Mouse (Mus musculus): Measurements from ENCODE around the gene Pbrm1. TPM values are rescaled to one million over a fixed set of nuclear protein-coding genes. Genes with fewer than 3 reads are reported as not detected.

Gene Pbrm1
- polyA plus RNA-seq, 2 experiments from 2014 or later, result 40.1 to 46.0 TPM

DNA sequence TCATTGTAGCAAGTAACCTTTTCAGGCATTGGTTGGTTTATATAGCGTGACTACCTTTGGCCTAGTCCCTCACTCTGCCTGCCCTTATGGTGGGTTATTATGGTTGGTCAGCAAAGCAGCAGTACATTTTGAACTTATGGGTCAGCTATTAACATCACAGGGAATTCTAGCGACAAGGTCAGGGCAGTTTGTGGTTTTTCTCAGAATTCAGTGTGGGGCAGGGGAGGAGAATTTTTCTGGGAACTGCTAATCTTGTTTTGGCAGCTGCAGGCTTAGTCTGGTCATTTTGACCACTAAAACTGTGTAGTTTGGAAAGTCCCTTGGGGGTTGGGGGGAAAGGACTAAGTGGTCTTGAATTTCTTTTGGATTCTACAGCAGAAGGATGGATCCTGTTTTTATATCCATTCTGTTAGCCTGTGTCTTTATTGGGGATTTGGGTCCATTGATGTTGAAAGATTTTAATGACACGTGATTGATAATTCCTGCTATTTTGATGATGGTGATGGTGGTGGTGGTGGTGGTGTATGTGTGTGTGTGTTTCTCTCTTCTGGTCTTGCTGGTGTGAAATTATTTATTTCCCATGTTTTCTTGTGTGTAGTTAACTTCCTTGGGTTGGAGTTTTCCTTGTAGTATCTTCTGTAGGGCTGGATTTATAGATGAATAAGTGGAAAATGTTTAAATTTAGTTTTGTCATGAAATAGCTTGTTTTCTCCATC, 60.5 kb downstream of the Pbrm1 start:
- no peak for ATAC-seq

- no peak for ATAC-seq
Observed at GRCm38 (mm10) chr14:31081147-31081546, 62.2 kb downstream of the Pbrm1 start.

- no peak for ATAC-seq
Observed at GRCm38 (mm10) chr14:31087433-31087832, 68.5 kb downstream of the Pbrm1 start.

- no peak for ATAC-seq
Observed at GRCm38 (mm10) chr14:31088515-31088914, 69.6 kb downstream of the Pbrm1 start.

DNA sequence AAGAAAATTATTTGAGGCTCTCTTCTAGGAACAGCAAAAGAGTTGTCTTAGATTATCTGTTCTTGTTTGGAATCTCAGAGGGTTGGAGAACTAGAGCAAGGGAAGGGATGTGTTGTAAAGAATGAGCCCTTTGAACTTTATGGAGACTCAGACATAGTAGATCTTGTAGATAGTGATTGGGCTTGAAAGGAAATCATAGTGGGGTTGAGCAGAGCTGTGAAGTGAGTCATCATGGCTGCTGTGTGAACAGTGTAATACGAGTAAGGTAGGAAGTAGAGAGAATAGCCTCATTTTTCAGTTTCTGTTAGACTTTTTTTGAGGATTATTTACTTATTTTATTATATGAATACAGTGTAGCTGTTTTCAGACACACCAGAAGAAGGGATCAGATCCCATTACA, 71.0 kb downstream of the Pbrm1 start:
- ATAC-seq, result peak; percentile 72

DNA sequence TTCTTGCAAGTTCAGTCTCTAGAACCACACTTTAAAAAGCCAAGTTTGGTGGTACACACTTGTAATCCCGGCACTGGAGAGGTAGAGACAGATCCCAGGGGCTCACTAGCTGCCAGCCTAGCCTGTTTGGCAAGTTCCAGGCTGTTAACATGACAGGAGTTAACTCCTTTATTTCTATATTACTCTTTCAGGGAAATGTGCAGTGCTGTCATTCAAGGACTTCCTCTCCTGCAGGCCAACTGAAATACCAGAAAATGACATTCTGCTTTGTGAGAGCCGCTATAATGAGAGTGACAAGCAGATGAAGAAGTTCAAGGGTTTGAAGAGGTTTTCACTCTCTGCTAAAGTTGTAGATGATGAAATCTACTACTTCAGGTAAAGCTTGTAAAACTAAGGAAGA, 86.2 kb downstream of the Pbrm1 start:
- ATAC-seq, result no peak

DNA sequence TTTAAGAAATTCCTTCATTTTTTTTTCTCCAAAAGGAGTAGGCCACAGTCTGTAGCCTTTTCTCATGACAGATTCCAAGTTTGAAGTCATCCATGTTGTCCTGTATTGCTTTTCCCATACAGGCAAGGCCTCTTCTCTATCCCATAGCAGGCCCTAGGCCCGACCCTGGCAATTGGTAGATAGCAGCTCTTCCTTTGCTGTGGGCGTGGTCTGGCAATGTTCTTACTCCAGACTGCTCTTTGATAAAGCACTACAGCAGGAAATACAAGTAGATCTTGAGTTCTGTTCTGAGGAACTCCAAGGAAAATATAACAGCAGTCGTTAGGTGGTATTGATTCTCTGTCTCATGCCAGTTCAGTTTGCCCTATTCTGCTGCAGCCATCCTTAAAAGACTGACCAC, 91.7 kb downstream of the Pbrm1 start:
- ATAC-seq, result no peak

GRCm38 (mm10) chr14:31112187-31112586, 93.2 kb downstream of the Pbrm1 start:
- ATAC-seq, result no peak

GRCm38 (mm10) chr14:31114011-31114410, 95.1 kb downstream of the Pbrm1 start:
- ATAC-seq, result no peak

DNA sequence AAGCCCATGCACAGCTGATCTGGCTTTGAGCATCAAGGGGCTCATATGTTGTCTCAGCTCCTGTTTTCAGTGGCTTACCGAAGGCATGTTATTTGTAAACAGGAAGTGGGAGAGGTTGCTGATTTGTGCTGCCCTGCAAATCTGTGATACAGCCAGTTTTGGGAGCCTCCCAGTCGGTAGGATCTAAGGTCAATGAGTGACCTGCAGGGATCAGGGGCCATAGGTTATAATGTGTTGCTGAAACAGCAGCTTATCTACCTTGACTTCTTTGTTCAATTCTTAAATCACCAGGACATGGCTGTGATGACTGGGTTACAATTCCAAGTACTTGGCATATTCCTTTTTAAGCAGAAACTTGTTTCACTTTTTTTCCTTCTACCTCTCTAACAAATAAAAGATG, 96.6 kb downstream of the Pbrm1 start:
- no peak for ATAC-seq

- no peak for ATAC-seq
Observed at GRCm38 (mm10) chr14:31125106-31126075, 106.5 kb downstream of the Pbrm1 start.

DNA sequence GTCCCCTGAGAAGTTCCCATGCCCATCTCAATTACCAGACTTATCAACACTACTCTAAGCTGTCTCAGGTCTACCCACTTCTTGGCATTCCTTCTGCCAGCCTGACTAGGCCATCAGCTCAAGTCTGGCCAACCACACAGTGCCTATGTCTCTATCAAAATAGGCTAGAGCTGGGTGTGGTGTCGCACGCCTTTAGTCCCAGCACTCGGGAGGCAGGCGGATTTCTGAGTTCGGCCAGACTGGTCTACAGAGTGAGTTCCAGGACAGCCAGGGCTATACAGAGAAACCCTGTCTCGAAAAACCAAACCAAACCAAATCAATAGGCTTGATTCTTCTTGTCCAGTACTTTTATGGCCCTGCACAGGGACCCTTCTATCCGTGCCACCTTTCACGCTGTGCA, 107.9 kb downstream of the Pbrm1 start:
- ATAC-seq, result no peak

DNA sequence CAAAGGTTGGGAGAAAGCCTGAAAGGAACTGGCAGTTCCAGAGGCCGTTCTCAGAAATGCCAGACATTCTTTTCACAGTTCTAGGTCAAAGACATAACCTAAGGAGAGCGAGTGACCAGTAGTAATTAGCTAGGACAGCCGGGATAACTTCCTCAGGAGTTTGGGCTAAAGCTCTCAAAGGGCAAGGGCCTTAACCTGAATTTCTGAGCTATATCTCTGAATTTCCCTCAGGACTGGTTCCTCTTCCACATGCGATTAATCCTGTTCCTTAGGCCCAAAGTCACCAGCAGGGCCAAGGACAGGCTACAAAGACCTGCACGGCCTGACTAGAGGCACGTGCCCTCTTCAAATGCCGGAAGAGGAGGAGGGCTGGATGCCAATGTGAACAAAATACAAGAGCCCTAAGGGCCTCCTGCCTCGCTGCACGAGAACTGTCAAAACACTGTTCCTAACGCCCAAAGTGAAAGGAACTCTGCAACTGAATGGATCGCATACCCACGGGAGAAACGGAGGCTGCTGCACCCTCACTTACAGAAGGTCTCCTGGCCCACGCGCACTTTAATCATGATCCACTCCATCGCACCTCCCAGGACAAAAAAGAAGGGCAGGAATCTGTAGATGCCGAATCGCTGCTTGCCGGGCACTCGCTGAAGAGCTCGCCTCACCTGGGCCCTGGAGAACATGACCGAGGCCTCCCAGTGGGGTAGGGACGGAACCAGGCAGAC, 109.3 kb downstream of the Pbrm1 start:
- ATAC-seq, result peak; percentile 42

- peak; percentile 96 for ATAC-seq
Observed at GRCm38 (mm10) chr14:31128826-31129219, 109.9 kb downstream of the Pbrm1 start, which contains the start of gene Smim4. Gene Smim4, minus strand, starts transcription at chr14:31128956.

DNA sequence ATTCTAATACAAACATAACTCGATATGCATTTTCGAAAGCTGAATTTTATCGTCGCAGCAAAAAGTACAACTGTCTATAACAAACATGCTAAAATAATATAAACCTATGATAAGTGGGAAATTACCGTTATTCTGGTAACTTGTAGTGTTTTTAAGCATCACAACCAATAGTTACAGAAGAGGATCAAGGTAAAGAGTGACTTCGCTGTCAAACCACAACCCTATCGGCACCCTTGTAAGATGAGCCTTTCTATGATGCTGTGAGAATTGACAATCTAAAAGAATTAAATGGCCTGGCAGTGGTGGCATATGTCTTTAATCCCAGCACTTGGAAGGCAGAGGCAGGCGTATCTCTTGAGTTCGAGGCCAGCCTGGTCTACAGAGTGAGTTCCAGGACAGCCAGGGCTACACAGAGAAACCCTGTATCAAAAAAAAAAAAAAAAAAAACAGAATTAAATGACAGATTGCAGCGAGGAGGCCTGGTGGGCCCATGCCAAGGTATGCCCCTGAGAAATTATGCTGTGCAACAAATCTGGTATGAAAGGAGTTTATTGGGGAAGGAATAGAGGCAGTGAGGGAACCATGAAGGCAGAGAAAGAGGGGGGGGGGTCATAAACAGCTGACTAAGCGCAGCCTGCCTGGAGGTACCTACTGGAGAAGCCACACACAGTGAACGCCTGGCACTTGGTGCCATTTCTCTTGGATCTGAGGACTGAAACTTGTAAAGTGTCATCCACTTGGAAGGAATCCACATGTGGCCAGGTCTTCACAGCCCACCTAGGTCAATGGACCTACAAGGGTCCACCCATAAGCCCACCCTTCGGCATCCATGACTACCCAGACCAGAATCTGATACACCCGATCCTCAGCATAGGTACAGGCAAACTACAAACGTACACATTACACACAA, 110.6 kb downstream of the Pbrm1 start:
- ATAC-seq, result no peak

DNA sequence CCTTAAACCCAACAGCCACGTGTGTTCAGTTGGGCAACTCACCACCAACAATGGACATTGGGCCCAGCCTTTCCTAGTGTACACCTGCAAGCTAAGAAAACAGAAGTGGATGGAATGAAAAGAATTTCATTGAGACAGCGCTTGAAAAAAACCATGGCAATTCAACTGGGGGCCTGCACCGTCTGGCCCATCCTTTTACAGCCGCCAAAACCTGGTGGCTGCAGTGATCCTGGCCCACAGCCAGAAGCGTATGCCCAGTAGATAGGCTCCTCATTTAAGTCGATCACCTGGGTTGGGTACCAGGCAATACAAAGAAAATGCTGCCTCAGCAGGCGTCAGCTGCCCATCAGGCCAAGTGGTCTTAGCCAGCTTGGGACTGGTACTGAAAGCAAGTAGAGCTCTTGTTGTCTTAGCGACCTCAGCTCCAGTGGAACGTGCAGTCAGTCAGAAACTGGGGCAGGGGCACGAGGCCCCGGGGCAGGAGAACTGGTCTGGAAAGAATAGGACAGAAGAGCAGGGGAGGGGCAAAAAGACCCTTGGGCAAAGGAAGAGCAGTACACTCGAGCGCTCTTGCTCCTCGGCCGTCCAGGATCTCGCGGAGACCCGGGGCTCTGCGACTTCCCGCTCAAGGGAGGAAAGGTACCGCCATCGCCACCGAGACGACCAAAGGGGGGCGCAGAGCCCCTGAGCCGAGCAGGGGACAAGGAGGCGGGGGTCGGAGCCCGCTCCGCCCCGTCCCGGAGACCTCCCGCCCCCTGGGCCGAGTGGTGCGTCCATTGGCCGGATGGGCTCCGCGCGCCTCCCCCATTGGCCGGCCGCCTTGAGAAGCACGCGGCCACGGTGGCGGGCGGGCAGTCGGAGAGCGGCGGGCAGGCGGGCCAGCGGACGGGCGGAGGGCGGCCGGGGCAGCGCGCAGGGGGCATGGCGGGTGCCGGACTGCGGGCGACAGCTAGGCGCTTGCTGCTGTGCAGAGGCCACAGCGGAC, 111.6 kb downstream of the Pbrm1 start, which contains the start of gene Nt5dc2:
TSS of gene Nt5dc2 (plus strand) at position 818 of the 985 bp plus-strand sequence.
- ATAC-seq, result peak; percentile 4

DNA sequence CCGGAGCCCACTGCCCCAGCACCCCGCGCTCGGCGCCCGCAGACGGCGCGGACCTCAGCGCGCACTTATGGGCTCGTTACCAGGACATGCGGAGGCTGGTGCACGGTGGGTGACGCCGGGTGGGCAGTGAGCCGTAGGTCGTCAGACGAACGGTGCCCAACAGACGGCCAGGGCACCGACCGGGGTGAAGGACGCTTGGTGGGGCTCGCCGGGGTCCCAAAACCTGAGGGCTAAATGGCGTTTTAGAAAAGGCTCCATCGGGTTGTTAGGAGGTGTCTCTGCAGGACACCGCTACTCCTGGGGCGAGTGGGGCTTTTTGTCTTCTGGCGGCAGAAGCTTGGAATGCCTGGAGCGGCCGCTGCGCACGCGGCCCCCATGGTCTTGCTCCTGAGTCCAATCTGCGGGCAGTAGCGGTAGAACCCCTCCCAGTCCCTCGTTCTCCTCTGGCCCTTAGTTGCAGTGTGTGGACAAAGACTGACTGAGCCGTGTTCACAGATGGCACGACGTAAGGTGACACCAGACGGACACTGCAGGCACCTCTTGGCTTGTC, 112.4 kb downstream of the Pbrm1 start:
- ATAC-seq, result no peak

GRCm38 (mm10) chr14:31132031-31132430, 113.1 kb downstream of the Pbrm1 start:
- ATAC-seq, result no peak

GRCm38 (mm10) chr14:31132491-31132975, 113.6 kb downstream of the Pbrm1 start:
- no peak for ATAC-seq
